Mouse (Mus musculus): ENCODE data around the gene Evpl. TPM values are rescaled to one million over a fixed set of nuclear protein-coding genes. Genes with fewer than 3 reads are reported as not detected.
"Not testable (repeated sequence)": the region's sequence is repeated elsewhere in the genome, so short reads cannot be mapped to it uniquely, and the experiment has no call there.

Evpl gene
- polyA plus RNA-seq, 1 experiment from 2014 or later, result 0.26 TPM

DNA sequence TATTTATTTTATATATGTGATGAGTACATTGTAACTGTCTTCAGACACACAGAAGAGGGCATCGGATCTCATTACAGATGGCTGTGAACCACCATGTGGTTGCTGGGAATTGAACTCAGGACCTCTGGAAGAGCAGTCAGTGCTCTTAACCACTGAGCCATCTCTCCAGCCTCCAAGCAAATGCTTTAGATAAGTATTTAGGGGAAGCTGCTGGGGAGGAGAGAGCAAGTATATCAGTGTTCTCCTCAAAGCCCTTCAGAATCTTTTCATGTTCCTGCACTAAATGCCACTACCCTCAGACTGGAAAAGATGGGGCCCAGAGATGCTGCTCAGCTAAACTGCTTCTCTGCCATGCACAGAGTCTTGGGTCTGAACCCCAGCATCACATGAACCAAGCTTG is 39.3 kb upstream of the Evpl start:
- not testable (repeated sequence) for H3K4me2 ChIP-seq; H3K27ac ChIP-seq (ENCODE audit: low read depth, low read length); H3K9ac ChIP-seq (ENCODE audit: low read depth, low read length); H3K9me3 ChIP-seq (replicated peaks; ENCODE audit: control insufficient read depth, low read length); H3K4me3 ChIP-seq (ENCODE audit: low read depth, low read length); H3K36me3 ChIP-seq (ENCODE audit: control insufficient read depth, insufficient read depth, low read length); ATAC-seq (replicated peaks; ENCODE audit: insufficient number of reproducible peaks, low FRiP score, low TSS enrichment)
- WGBS (ENCODE audit: insufficient replicate concordance), result 88% methylated on average over 1 of the region's 1 CpGs
- H3K27me3 ChIP-seq (ENCODE audit: control insufficient read depth, insufficient read depth, low read length), result peaks cover 26% of the 10 kb centered on the region
- peaks cover 18% of the 10 kb centered on the region for H3K4me1 ChIP-seq (ENCODE audit: control insufficient read depth, insufficient read depth, low read length)

DNA sequence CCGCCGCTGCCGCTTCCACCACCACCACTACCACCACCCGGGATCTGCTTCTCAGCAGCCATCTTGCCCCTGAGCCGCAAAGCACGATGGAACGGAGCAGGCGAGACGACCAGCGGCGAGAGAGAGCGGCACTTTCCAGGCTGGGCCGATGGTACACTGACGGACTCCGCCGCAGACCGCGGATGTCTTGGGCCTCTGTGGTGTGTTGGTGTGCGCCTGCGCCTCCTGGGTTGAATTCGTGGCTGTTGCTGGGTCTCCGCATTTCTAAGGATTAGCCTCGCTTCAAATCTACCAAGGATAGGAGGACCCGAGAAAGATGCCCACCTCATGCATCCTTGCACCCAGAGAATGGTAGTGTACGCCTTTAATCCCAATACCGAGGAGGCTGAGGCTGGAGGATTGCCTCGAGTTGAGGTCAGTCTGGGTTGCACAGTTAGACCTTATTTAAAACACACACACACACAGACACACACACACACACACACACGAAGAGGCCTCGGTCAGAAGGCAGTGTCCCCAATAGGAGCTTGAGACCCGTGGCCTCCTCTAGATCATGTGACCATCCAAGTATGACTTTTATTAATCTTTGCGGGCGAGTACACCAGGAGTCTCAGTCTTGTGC is 36.3 kb upstream of the Evpl start, which contains the start of gene Srp68:
Gene Srp68 (minus strand): TSS at position 173 of the 622 bp plus-strand sequence.
- 4% methylated on average over 32 of the region's 32 CpGs for WGBS (ENCODE audit: insufficient replicate concordance)
- Histone ChIP-seq H3K36me3 (ENCODE audit: control insufficient read depth, insufficient read depth, low read length) (peaks cover 12% of the 10 kb centered on the region), H3K4me3 (ENCODE audit: low read depth, low read length) (peak within 1 kb of the TSS; percentile 74), H3K27me3 (ENCODE audit: control insufficient read depth, insufficient read depth, low read length) (no peaks in the 10 kb centered on the region), H3K9ac (ENCODE audit: low read depth, low read length) (peak within 1 kb of the TSS; percentile 79), H3K27ac (ENCODE audit: low read depth, low read length) (peak within 1 kb of the TSS; percentile 46), H3K4me2 (peak within 1 kb of the TSS; percentile 90), H3K4me1 (ENCODE audit: control insufficient read depth, insufficient read depth, low read length) (peaks cover 12% of the 10 kb centered on the region), H3K9me3 (replicated peaks; ENCODE audit: control insufficient read depth, low read length) (no peaks in the 10 kb centered on the region)
- peak; percentile 87 for ATAC-seq (replicated peaks; ENCODE audit: insufficient number of reproducible peaks, low FRiP score, low TSS enrichment)

DNA sequence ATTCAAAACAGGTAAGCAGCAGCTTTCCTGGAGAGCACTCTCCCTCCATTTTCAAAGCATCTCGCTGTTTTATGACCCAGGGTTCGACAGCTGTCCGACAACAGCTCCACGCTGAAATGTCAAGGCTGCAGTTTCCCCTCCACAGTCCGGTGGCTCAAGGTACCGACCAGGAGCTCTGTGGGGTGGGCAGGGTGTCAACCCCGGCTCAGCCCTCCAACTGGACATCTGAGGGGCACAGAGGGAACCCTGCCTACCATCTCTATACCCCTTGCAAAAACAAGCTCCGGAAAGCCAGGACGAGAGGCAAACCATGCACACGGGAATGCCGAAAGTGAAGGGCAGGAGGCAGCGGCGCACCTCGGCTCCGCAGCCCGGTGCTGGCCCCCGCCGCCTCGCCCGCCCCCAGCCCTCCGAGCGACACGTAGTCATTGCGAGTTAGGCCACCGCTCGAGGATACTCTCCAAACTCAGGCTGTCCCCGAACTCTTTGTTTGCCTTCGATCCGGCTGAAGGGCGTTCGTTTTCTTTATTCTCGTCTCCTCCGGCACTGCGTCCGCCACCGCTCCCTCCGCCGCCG is 35.7 kb upstream of the Evpl start:
- Histone ChIP-seq H3K9me3 (replicated peaks; ENCODE audit: control insufficient read depth, low read length) (no peaks in the 10 kb centered on the region), H3K27me3 (ENCODE audit: control insufficient read depth, insufficient read depth, low read length) (no peaks in the 10 kb centered on the region), H3K27ac (ENCODE audit: low read depth, low read length) (peak overlapping the region; percentile 46), H3K36me3 (ENCODE audit: control insufficient read depth, insufficient read depth, low read length) (peaks cover 16% of the 10 kb centered on the region), H3K9ac (ENCODE audit: low read depth, low read length) (peak overlapping the region; percentile 79), H3K4me2 (peak overlapping the region; percentile 90), H3K4me3 (ENCODE audit: low read depth, low read length) (peak overlapping the region; percentile 74), H3K4me1 (ENCODE audit: control insufficient read depth, insufficient read depth, low read length) (peaks cover 12% of the 10 kb centered on the region)
- peak; percentile 49; the same call in 1 of the 2 replicates for ATAC-seq (replicated peaks; ENCODE audit: insufficient number of reproducible peaks, low FRiP score, low TSS enrichment)
- under 1% methylated on average over 39 of the region's 39 CpGs for WGBS (ENCODE audit: insufficient replicate concordance)

DNA sequence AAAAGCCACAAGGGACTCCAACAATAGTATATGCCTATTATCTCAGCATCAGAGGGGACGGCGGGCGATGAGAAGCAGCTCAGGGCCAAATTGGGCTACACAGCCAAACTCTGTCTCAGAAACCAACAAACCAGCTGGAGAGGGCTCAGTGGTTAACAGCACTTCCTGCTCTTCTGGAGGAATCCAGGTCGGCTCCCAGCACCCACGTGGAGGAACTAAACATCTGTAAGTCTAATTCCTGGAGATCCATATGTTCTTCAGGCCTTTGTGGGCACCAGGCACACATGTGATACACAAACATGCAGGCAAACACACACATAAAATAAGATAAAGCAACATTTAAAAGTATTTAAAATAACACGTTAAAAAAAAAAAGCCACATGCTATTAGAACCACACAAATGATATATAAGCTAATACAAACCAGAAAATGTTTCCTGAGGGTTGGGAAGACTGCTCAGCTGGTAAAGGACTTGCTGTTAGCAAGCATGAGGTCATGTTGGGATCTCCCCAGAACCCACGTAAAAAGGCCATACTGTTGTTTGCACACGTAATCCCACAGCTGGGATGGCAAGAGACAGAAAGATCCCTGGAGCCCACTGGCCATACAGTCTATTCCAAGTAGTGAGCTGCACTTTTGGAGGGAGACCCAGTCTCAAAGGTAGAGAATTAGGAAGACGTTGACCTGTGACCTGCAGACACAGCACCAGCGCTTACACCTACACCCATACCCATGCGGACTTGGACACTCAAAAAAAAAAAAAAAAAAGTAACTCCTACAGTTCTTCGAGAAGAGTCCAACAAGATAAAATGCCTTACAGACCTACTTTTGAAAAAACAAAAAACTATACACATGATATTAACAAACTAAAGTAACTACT is 35.0 kb upstream of the Evpl start:
- H3K27ac ChIP-seq (ENCODE audit: low read depth, low read length), result no peak overlapping the region
- peak overlapping the region; percentile 79 for H3K9ac ChIP-seq (ENCODE audit: low read depth, low read length)
- H3K27me3 ChIP-seq (ENCODE audit: control insufficient read depth, insufficient read depth, low read length), result no peaks in the 10 kb centered on the region
- peaks cover 22% of the 10 kb centered on the region for H3K36me3 ChIP-seq (ENCODE audit: control insufficient read depth, insufficient read depth, low read length)
- H3K4me3 ChIP-seq (ENCODE audit: low read depth, low read length), result peak overlapping the region; percentile 74
- no peaks in the 10 kb centered on the region for H3K9me3 ChIP-seq (replicated peaks; ENCODE audit: control insufficient read depth, low read length)
- peak overlapping the region; percentile 90 for H3K4me2 ChIP-seq
- WGBS (ENCODE audit: insufficient replicate concordance), result 46% methylated on average over 12 of the region's 12 CpGs
- H3K4me1 ChIP-seq (ENCODE audit: control insufficient read depth, insufficient read depth, low read length), result peaks cover 12% of the 10 kb centered on the region
- ATAC-seq (replicated peaks; ENCODE audit: insufficient number of reproducible peaks, low FRiP score, low TSS enrichment), result no peak

DNA sequence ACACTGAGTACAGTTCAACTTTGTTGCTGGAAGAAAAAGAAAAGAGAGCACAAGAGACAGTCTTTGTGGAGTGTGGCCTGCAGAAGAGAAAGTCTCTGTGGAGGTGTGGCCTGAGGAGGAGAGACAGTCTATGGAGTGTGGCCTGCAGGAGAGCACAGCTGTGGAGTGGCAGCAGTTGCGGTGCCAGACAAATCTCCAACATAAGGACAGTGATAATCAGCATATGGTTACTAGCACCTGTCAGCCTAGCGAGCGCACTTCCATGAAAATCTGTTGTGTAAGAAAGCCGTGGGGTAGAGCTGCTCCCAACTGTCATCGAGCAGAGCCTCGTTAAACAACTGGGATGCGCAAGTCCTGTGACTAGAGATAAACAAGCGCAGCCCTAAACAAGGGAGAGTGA is 31.7 kb upstream of the Evpl start:
- no peak overlapping the region for H3K4me3 ChIP-seq (ENCODE audit: low read depth, low read length)
- H3K4me2 ChIP-seq, result no peak overlapping the region
- WGBS (ENCODE audit: insufficient replicate concordance), result 92% methylated on average over 8 of the region's 8 CpGs
- ATAC-seq (replicated peaks; ENCODE audit: insufficient number of reproducible peaks, low FRiP score, low TSS enrichment), result no peak
- H3K9me3 ChIP-seq (replicated peaks; ENCODE audit: control insufficient read depth, low read length), result no peaks in the 10 kb centered on the region
- no peaks in the 10 kb centered on the region for H3K27me3 ChIP-seq (ENCODE audit: control insufficient read depth, insufficient read depth, low read length)
- no peak overlapping the region for H3K27ac ChIP-seq (ENCODE audit: low read depth, low read length)
- no peak overlapping the region for H3K9ac ChIP-seq (ENCODE audit: low read depth, low read length)
- H3K36me3 ChIP-seq (ENCODE audit: control insufficient read depth, insufficient read depth, low read length), result peaks cover 40% of the 10 kb centered on the region
- H3K4me1 ChIP-seq (ENCODE audit: control insufficient read depth, insufficient read depth, low read length), result peaks cover 12% of the 10 kb centered on the region

DNA sequence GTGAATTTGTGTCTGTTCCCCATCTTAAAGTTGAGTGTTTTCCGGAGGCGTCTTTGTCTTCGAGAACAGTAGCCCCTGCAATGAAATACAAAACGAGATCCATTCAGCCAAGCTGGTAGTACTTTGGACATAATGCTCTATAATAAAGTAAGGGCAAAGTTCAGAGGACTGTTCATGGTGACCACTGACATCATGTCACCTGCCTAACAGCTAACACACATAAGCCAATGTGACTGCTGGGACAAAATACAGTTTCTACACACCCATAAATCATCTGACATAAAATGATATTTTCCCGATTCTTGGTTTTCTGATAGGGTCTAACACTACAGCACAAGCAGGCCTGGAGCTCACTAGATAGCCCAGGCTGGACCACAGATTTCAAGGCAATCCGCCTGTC is 30.4 kb upstream of the Evpl start:
- Histone ChIP-seq H3K9ac (ENCODE audit: low read depth, low read length) (no peak overlapping the region), H3K36me3 (ENCODE audit: control insufficient read depth, insufficient read depth, low read length) (peaks cover 46% of the 10 kb centered on the region), H3K27me3 (ENCODE audit: control insufficient read depth, insufficient read depth, low read length) (no peaks in the 10 kb centered on the region), H3K27ac (ENCODE audit: low read depth, low read length) (no peak overlapping the region), H3K4me1 (ENCODE audit: control insufficient read depth, insufficient read depth, low read length) (peaks cover 12% of the 10 kb centered on the region), H3K9me3 (replicated peaks; ENCODE audit: control insufficient read depth, low read length) (no peaks in the 10 kb centered on the region), H3K4me3 (ENCODE audit: low read depth, low read length) (no peak overlapping the region), H3K4me2 (no peak overlapping the region)
- ATAC-seq (replicated peaks; ENCODE audit: insufficient number of reproducible peaks, low FRiP score, low TSS enrichment), result no peak
- WGBS (ENCODE audit: insufficient replicate concordance), result 88% methylated on average over 6 of the region's 6 CpGs

DNA sequence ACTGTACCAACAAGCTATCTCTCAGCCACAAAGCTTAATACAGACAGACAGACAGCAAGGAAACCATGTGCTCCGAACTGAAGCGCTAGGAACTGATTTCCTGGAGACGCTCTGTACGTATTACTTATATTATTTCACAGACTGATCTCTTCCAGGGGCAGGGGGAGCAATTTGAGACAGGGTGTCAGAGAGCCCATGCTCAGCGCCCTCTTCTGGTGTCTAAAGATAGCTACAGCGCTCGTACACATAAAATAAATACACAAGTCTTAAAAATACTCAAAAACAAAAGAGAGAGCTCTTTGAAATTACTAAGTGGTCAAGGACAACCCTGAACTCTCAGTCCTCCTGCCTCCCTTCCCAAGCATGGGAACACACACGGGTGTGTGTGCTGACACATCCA is 29.8 kb upstream of the Evpl start:
- Histone ChIP-seq H3K4me2 (no peak overlapping the region), H3K27me3 (ENCODE audit: control insufficient read depth, insufficient read depth, low read length) (no peaks in the 10 kb centered on the region), H3K4me3 (ENCODE audit: low read depth, low read length) (no peak overlapping the region), H3K9ac (ENCODE audit: low read depth, low read length) (no peak overlapping the region), H3K36me3 (ENCODE audit: control insufficient read depth, insufficient read depth, low read length) (peaks cover 51% of the 10 kb centered on the region), H3K9me3 (replicated peaks; ENCODE audit: control insufficient read depth, low read length) (no peaks in the 10 kb centered on the region), H3K27ac (ENCODE audit: low read depth, low read length) (no peak overlapping the region), H3K4me1 (ENCODE audit: control insufficient read depth, insufficient read depth, low read length) (peaks cover 7% of the 10 kb centered on the region)
- 79% methylated on average over 8 of the region's 8 CpGs for WGBS (ENCODE audit: insufficient replicate concordance)
- ATAC-seq (replicated peaks; ENCODE audit: insufficient number of reproducible peaks, low FRiP score, low TSS enrichment), result no peak

DNA sequence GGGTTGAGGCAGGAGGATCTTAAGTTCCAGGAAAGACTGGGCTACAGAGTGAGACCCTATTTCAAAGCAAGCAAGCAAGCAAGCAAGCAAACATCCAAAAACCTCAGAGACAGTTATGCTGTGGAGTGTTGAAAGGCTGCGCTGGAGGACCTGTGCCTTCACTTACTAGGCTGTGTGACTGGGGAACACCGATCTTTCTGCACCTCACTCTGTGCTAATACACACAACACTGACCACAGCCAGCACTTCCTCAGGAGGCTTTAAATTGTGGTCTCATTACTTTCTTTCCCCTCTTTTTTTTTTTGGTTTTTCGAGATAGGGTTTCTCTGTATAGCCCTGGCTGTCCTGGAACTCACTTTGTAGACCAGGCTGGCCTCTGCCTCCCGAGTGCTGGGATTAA is 28.0 kb upstream of the Evpl start:
- H3K27me3 ChIP-seq (ENCODE audit: control insufficient read depth, insufficient read depth, low read length), result no peaks in the 10 kb centered on the region
- H3K9ac ChIP-seq (ENCODE audit: low read depth, low read length), result no peak overlapping the region
- no peak overlapping the region for H3K27ac ChIP-seq (ENCODE audit: low read depth, low read length)
- no peak for ATAC-seq (replicated peaks; ENCODE audit: insufficient number of reproducible peaks, low FRiP score, low TSS enrichment)
- no peaks in the 10 kb centered on the region for H3K4me1 ChIP-seq (ENCODE audit: control insufficient read depth, insufficient read depth, low read length)
- H3K4me2 ChIP-seq, result no peak overlapping the region
- H3K9me3 ChIP-seq (replicated peaks; ENCODE audit: control insufficient read depth, low read length), result no peaks in the 10 kb centered on the region
- H3K36me3 ChIP-seq (ENCODE audit: control insufficient read depth, insufficient read depth, low read length), result peaks cover 58% of the 10 kb centered on the region
- no peak overlapping the region for H3K4me3 ChIP-seq (ENCODE audit: low read depth, low read length)
- 91% methylated on average over 4 of the region's 4 CpGs for WGBS (ENCODE audit: insufficient replicate concordance)

Measured in heart, embryonic 11.5 days (tissue).